Mouse (Mus musculus) ES-Bruce4 (cell line): ENCODE data around the gene Mum1.

Experiments
- CTCF ChIP-seq: IDR thresholded peaks from one replicate; pipeline ENCODE4 v1.8.1; 2011; ENCODE audit warnings: low read depth, low read length
- EP300 ChIP-seq: IDR thresholded peaks from 2 replicates; pipeline ENCODE4 v1.6.1; 2011; ENCODE audit warnings: low read depth, low read length; ENCODE audit not compliant: insufficient read depth
- POLR2A ChIP-seq: IDR thresholded peaks from one replicate; pipeline ENCODE4 v1.8.1; 2011; ENCODE audit warnings: low read length; ENCODE audit not compliant: insufficient read depth

DNA sequence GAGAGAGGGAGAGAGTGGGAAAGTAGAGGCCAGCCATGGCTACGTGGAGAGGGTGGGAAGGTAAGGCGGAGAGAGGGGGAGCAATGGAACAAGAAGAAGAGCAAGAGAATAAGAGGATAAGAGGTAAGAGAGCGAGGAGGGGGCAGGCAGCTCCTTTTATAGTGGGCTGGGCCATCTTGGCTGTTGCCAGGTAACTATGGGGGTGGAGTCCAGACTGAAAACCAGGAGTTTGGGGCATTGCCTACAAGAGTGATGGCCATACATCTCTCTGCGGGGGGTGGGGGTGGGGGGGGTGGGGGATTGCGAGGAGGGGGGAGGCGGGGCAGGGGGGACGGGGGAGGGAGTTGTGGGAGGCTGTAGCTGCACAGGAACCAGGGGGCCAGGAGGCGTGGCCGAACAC lies 5.6 kb upstream of the Mum1 start:
- TF ChIP-seq CTCF = no peak
- no peak for TF ChIP-seq POLR2A
- TF ChIP-seq EP300 = no peak
